Mouse (Mus musculus) left cerebral cortex, adult 6 months (tissue): ENCODE measurements around the gene Vsir. TPM values are rescaled to one million over a fixed set of nuclear protein-coding genes. Genes with fewer than 3 reads are reported as not detected.

ENCODE experiments used
- long read RNA-seq, 2 experiments: library from polyadenylated mRNA; unstranded; transcript quantifications; one replicate each; pipeline ENCODE4 v2.0.0; 2019 to 2020
- polyA plus RNA-seq: library from polyadenylated mRNA; unstranded; fragments of <200 nt; fragmentation: Nextera tagmentation; gene quantifications from 2 replicates; pipeline ENCODE4 v1.2.3, GENCODE M21; 2021

Vsir gene
- polyA plus RNA-seq = 8.4 and 9.9 TPM in 2 replicates
- long read RNA-seq, experiment 1, full-length matches to known transcripts = 42 of 57 reads
- long read RNA-seq, experiment 1, partial matches to known transcripts = 8 of 57 reads
- long read RNA-seq, experiment 1, other reads (novel, unspliced or antisense) = 7 of 57 reads
- long read RNA-seq, experiment 2, full-length matches to known transcripts = 5 of 12 reads
- long read RNA-seq, experiment 2, partial matches to known transcripts = 2 of 12 reads
- long read RNA-seq, experiment 2, other reads (novel, unspliced or antisense) = 5 of 12 reads

DNA sequence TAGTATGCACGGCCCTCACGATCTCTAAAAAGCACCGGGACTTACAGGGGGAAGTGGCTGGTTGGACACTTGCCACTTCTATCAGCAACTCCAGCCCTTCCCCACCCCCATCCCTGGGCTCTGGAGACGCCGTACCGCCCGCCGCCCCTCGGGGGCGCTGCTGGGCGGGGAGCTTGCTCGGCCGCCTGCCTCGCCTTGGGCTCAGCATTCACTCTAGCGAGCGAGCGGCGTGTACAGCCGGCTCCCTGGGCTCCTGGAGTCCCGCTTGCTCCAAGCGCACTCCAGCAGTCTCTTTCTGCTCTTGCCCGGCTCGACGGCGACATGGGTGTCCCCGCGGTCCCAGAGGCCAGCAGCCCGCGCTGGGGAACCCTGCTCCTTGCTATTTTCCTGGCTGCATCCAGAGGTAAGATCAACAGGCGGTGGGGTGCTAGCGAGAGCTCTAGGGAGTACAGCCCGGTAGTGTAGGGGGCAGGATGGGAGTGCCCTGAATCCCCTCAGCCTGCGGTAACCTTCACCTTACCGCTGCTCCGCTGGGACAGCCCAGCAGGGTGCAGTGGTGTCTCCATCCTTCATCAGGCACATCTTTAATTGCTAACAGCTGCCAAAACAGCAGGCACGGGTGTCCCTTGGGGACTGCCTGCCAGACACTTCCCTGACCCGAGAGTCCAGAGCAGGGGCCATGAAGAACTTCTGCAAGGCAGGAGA is at the start of gene Vsir:
TSS of gene Vsir (plus strand) at position 151 of the 705 bp plus-strand sequence.

DNA sequence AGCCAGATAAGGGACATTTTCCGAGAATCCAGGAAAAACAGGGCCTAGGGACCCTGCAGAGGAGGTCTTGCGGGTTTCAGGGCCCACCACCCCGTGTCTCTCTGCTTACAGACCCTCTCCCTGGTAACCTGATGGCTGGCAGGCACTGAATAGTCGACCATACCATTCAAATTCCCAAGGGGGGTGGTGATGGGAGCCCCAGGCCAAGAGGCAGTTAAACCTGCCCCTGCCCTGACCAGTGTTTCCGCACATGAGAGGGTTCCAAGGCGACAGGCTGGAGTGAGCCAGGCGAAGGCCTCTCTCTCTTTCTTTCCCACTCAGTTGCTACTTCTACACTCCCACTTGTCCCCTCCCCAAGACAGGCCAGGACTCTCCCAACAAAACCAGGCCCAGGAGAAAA is 52.8 kb downstream of the Vsir start, which contains the start of gene Gm17455:
TSS of gene Gm17455 (plus strand) at position 278 of the 400 bp plus-strand sequence.

Other genes with a start within 250 kb of the Vsir start
- 86.1 and 104 TPM in 2 replicates for gene Spock2, start 240.6 kb upstream of the Vsir start, polyA plus RNA-seq
- gene Chst3, start 127.6 kb upstream of the Vsir start, polyA plus RNA-seq = 0.20 and 0.26 TPM in 2 replicates
- 449 and 759 TPM in 2 replicates for gene Psap, start 69.2 kb upstream of the Vsir start, polyA plus RNA-seq
- gene Gm17455, start 52.9 kb downstream of the Vsir start, polyA plus RNA-seq = 2.5 and 3.0 TPM in 2 replicates